Mouse (Mus musculus) lung, postnatal 0 days (tissue): ENCODE measurements around the gene Rpn2.

Experiments used
- CTCF ChIP-seq: IDR thresholded peaks from 2 replicates; pipeline ENCODE4 v1.5.1; 2016; ENCODE audit warnings: antibody characterized with exemption, mild to moderate bottlenecking
- EP300 ChIP-seq: IDR thresholded peaks from 2 replicates; pipeline ENCODE4 v1.6.1; 2016; ENCODE audit warnings: antibody characterized with exemption, mild to moderate bottlenecking, control low read depth

DNA sequence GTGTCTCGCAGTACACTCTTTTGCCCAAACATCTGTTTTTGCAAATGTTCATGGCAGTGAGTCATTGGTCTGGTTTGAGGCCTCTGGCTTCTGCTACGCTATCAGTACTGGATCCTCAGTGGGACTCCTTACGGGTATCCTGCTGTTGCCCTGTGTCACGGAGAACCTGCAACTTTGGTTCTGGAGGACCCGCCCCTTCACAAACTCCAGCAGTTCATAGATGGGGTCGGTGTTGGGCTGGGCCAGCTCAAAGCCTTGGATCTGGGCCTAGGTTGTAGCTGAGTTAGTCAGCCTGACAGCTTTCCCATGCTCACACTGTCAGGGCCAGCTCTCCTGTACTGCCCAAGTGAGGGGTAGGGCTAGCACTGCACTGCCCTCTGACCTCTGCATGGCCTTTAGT, 21.2 kb downstream of the Rpn2 start:
- no peak for TF ChIP-seq CTCF
- TF ChIP-seq EP300: no peak
